Mouse (Mus musculus) embryonic facial prominence, embryonic 13.5 days (tissue): ENCODE measurements around the gene Ferd3l. TPM values are rescaled to one million over a fixed set of nuclear protein-coding genes. Genes with fewer than 3 reads are reported as not detected.
A peak's percentile ranks its signal among the peaks of the same experiment; 100 is the strongest.

Experiments
- ATAC-seq: fragments of 200-750 bp; cut with Nextera tagmentation; 2 replicates; pipeline ENCODE4 v1.8.0; 2017; ENCODE audit warnings: low read depth; ENCODE audit not compliant: insufficient number of reproducible peaks, insufficient read depth, low FRiP score, low TSS enrichment
- H3K27ac ChIP-seq: fragments of 300-500 bp; sonication (generic); 2 replicates; pipeline ENCODE4 v1.5.1; 2015; ENCODE audit warnings: moderate library complexity, mild to moderate bottlenecking, inconsistent platforms
- H3K27me3 ChIP-seq: fragments of 300-500 bp; sonication (generic); 2 replicates; pipeline ENCODE4 v1.6.1; 2015; ENCODE audit warnings: mild to moderate bottlenecking, inconsistent platforms
- H3K36me3 ChIP-seq: fragments of 300-500 bp; sonication (generic); 2 replicates; pipeline ENCODE4 v1.6.1; 2015; ENCODE audit warnings: mild to moderate bottlenecking, inconsistent platforms
- H3K4me1 ChIP-seq: fragments of 300-500 bp; sonication (generic); 2 replicates; pipeline ENCODE4 v1.6.1; 2015; ENCODE audit warnings: inconsistent platforms
- H3K4me2 ChIP-seq: fragments of 300-500 bp; sonication (generic); 2 replicates; pipeline ENCODE4 v1.6.1; 2015; ENCODE audit warnings: moderate library complexity, mild to moderate bottlenecking, inconsistent platforms
- H3K4me3 ChIP-seq: fragments of 300-500 bp; sonication (generic); 2 replicates; pipeline ENCODE4 v1.5.1; 2015; ENCODE audit warnings: mild to moderate bottlenecking, inconsistent platforms
- H3K9ac ChIP-seq: fragments of 300-500 bp; sonication (generic); 2 replicates; pipeline ENCODE4 v1.6.1; 2015; ENCODE audit warnings: mild to moderate bottlenecking, inconsistent platforms
- H3K9me3 ChIP-seq: fragments of 300-500 bp; sonication (generic); 2 replicates; pipeline ENCODE4 v1.6.1; 2016; ENCODE audit warnings: inconsistent platforms
- WGBS: fragments of 180-500 bp; shearing (Covaris S2); methylation state at CpG from one replicate; pipeline ENCODE4 v1.1.7; 2015; ENCODE audit warnings: mixed read lengths; 5-methylcytosine and 5-hydroxymethylcytosine counted together
- polyA plus RNA-seq: library from polyadenylated mRNA; unstranded; fragments of >200 nt; fragmentation: Nextera tagmentation; extraction: Ambion mirVana; gene quantifications from 2 replicates; pipeline ENCODE4 v1.2.1, GENCODE M21; 2015

Ferd3l gene
- polyA plus RNA-seq: not detected in 2 replicates

- H3K27me3 ChIP-seq: peaks cover 44% of the 10 kb centered on the region
- H3K36me3 ChIP-seq: no peaks in the 10 kb centered on the region
- H3K9ac ChIP-seq: 0 out of 2 replicates have a peak within 1 kb of the TSS, but pooled peaks have one; percentile 1
- peak within 1 kb of the TSS; percentile 37 for H3K4me3 ChIP-seq
- under 1% methylated on average over 39 of the region's 39 CpGs for WGBS
- H3K4me1 ChIP-seq: peaks cover 18% of the 10 kb centered on the region
- H3K9me3 ChIP-seq: no peaks in the 10 kb centered on the region
- ATAC-seq: no peak
- H3K4me2 ChIP-seq: peak within 1 kb of the TSS; percentile 61
- H3K27ac ChIP-seq: no peak within 1 kb of the TSS
Observed at GRCm38 (mm10) chr12:33928331-33929192, at the start of gene Ferd3l. TSS of gene Ferd3l (plus strand) at chr12:33928425.

GRCm38 (mm10) chr12:33893956-33894355 lies 34.3 kb upstream of the Ferd3l start:
- no peaks in the 10 kb centered on the region for H3K36me3 ChIP-seq
- H3K4me1 ChIP-seq: no peaks in the 10 kb centered on the region
- H3K27me3 ChIP-seq: no peaks in the 10 kb centered on the region
- no peak overlapping the region for H3K27ac ChIP-seq
- no peak overlapping the region for H3K4me3 ChIP-seq
- no peak for ATAC-seq
- WGBS: 44% methylated on average over 2 of the region's 2 CpGs
- no peak overlapping the region for H3K4me2 ChIP-seq
- H3K9me3 ChIP-seq: no peaks in the 10 kb centered on the region
- H3K9ac ChIP-seq: no peak overlapping the region

GRCm38 (mm10) chr12:33894621-33895020 lies 33.6 kb upstream of the Ferd3l start:
- WGBS: 27% methylated on average over 1 of the region's 1 CpGs
- Histone ChIP-seq H3K27me3 (no peaks in the 10 kb centered on the region), H3K9me3 (no peaks in the 10 kb centered on the region), H3K4me1 (no peaks in the 10 kb centered on the region), H3K4me2 (no peak overlapping the region), H3K4me3 (no peak overlapping the region), H3K27ac (no peak overlapping the region), H3K9ac (no peak overlapping the region), H3K36me3 (no peaks in the 10 kb centered on the region)
- ATAC-seq: no peak

GRCm38 (mm10) chr12:33926751-33927150 lies 1.5 kb upstream of the Ferd3l start:
- Histone ChIP-seq H3K4me3 (no peak overlapping the region), H3K36me3 (no peaks in the 10 kb centered on the region), H3K9ac (no peak overlapping the region), H3K4me2 (no peak overlapping the region), H3K27ac (no peak overlapping the region), H3K4me1 (peaks cover 18% of the 10 kb centered on the region), H3K9me3 (no peaks in the 10 kb centered on the region), H3K27me3 (peaks cover 44% of the 10 kb centered on the region)
- WGBS: 8% methylated on average over 3 of the region's 3 CpGs
- ATAC-seq: no peak

- Histone ChIP-seq H3K36me3 (no peaks in the 10 kb centered on the region), H3K9me3 (no peaks in the 10 kb centered on the region), H3K4me3 (no peak overlapping the region), H3K9ac (no peak overlapping the region), H3K27ac (no peak overlapping the region), H3K4me2 (peak overlapping the region; percentile 61), H3K4me1 (peaks cover 18% of the 10 kb centered on the region), H3K27me3 (peaks cover 44% of the 10 kb centered on the region)
- ATAC-seq: no peak
- 2% methylated on average over 15 of the region's 15 CpGs for WGBS
Observed at GRCm38 (mm10) chr12:33927334-33928098, 709 bp upstream of the Ferd3l start.

- WGBS: 5% methylated on average over 3 of the region's 3 CpGs
- Histone ChIP-seq H3K9me3 (no peaks in the 10 kb centered on the region), H3K36me3 (no peaks in the 10 kb centered on the region), H3K27ac (no peak overlapping the region), H3K27me3 (peaks cover 17% of the 10 kb centered on the region), H3K4me1 (peaks cover 9% of the 10 kb centered on the region), H3K4me2 (no peak overlapping the region), H3K9ac (no peak overlapping the region), H3K4me3 (no peak overlapping the region)
- no peak for ATAC-seq
Observed at GRCm38 (mm10) chr12:33952843-33953242, 24.6 kb downstream of the Ferd3l start.

GRCm38 (mm10) chr12:33954931-33955565 lies 26.8 kb downstream of the Ferd3l start:
- Histone ChIP-seq H3K36me3 (no peaks in the 10 kb centered on the region), H3K27ac (no peak overlapping the region), H3K27me3 (peaks cover 24% of the 10 kb centered on the region), H3K4me2 (peak overlapping the region; percentile 76), H3K9me3 (no peaks in the 10 kb centered on the region), H3K4me3 (peak overlapping the region; percentile 90), H3K9ac (no peak overlapping the region), H3K4me1 (peaks cover 9% of the 10 kb centered on the region)
- 17% methylated on average over 8 of the region's 8 CpGs for WGBS
- ATAC-seq: no peak

- ATAC-seq: no peak
Observed at GRCm38 (mm10) chr12:33955606-33956295, 27.5 kb downstream of the Ferd3l start.

GRCm38 (mm10) chr12:33956576-33957399 lies 28.6 kb downstream of the Ferd3l start:
- Histone ChIP-seq H3K36me3 (no peaks in the 10 kb centered on the region), H3K9me3 (no peaks in the 10 kb centered on the region), H3K27ac (peak overlapping the region; percentile 99), H3K4me3 (peak overlapping the region; percentile 90), H3K27me3 (peaks cover 24% of the 10 kb centered on the region), H3K4me2 (peak overlapping the region; percentile 76), H3K4me1 (peaks cover 10% of the 10 kb centered on the region), H3K9ac (peak overlapping the region; percentile 100)
- peak; percentile 1; the same call in 1 of the 2 replicates for ATAC-seq
- WGBS: under 1% methylated on average over 39 of the region's 43 CpGs

More at GRCm38 (mm10) chr12:33955606-33956295, 27.5 kb downstream of the Ferd3l start:
- Histone ChIP-seq H3K9me3 (no peaks in the 10 kb centered on the region), H3K4me1 (peaks cover 9% of the 10 kb centered on the region), H3K9ac (peak overlapping the region; percentile 100), H3K27ac (peak overlapping the region; percentile 99), H3K36me3 (no peaks in the 10 kb centered on the region), H3K27me3 (peaks cover 24% of the 10 kb centered on the region), H3K4me2 (peak overlapping the region; percentile 76), H3K4me3 (peak overlapping the region; percentile 90)
- WGBS: 3% methylated on average over 28 of the region's 28 CpGs

- H3K9me3 ChIP-seq: no peaks in the 10 kb centered on the region
- peak; percentile 93 for ATAC-seq
- H3K4me3 ChIP-seq: peak within 1 kb of the TSS; percentile 90
- peak within 1 kb of the TSS; percentile 76 for H3K4me2 ChIP-seq
- under 1% methylated on average over 86 of the region's 105 CpGs for WGBS
- H3K27ac ChIP-seq: peak within 1 kb of the TSS; percentile 99
- peaks cover 18% of the 10 kb centered on the region for H3K4me1 ChIP-seq
- H3K27me3 ChIP-seq: peaks cover 24% of the 10 kb centered on the region
- peak within 1 kb of the TSS; percentile 100 for H3K9ac ChIP-seq
- H3K36me3 ChIP-seq: no peaks in the 10 kb centered on the region
Observed at GRCm38 (mm10) chr12:33957400-33958240, 29.4 kb downstream of the Ferd3l start, which contains the start of gene Twist1. TSS of gene Twist1 (plus strand) at chr12:33957671.
